Mouse (Mus musculus): ENCODE results near the gene Tmf1. TPM values are rescaled to one million over a fixed set of nuclear protein-coding genes. Genes with fewer than 3 reads are reported as not detected.

The Tmf1 gene
- polyA plus RNA-seq, 1 experiment from 2014 or later = 35.2 TPM

DNA sequence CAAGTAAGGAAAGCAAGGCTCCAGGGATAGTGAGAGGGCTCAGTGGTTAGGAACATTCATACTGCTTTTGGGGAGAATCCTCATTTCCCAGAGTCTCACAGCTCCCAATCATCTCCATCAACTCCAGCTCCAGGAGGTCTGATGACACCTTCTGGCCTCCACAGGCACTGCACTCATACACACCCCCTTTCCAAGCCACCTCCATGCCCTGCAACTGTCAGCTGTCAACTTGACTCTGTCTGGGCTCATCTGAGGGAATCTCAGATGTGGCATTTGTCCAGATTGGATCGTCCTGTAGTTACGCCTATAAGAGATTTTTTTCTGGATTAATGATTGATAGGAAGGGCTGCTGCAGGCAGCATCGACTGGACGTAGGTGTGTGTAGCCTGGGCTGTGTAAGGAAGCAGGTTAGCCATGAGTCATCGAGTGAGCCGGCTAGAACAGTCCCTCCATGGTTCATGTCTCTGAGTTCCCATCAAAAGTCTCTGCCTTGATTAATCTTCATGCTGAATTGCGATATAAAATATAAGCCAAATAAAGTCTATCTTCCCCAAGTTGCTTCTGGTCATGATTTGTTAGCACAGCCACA lies 74.6 kb downstream of the Tmf1 start:
- Histone ChIP-seq H3K9ac (ENCODE audit: low read length) (no peak overlapping the region), H3K27me3 (ENCODE audit: control insufficient read depth, insufficient read depth, low read length) (no peaks in the 10 kb centered on the region), H3K4me3 (replicated peaks; ENCODE audit: low read length) (no peak overlapping the region), H3K36me3 (ENCODE audit: control insufficient read depth, insufficient read depth, low read length) (no peaks in the 10 kb centered on the region), H3K4me1 (ENCODE audit: control insufficient read depth, insufficient read depth, low read length) (no peaks in the 10 kb centered on the region), H3K9me3 (replicated peaks; ENCODE audit: control insufficient read depth, low read length) (no peaks in the 10 kb centered on the region), H3K27ac (ENCODE audit: low read length) (no peak overlapping the region), H3K4me2 (ENCODE audit: low read depth, low read length) (no peak overlapping the region)
- ATAC-seq (ENCODE audit: insufficient read depth, low FRiP score) = no peak
- 63% methylated on average over 7 of the region's 7 CpGs for WGBS

Other genes starting within 250 kb of the Tmf1 start
- gene Fam19a4, start 118.7 kb downstream of the Tmf1 start, polyA plus RNA-seq (2015; fragmentation: Nextera tagmentation; extraction: Ambion mirVana) = 0.12 TPM in 1 of 2 replicates, not detected in the other
- gene Eogt, start 29.9 kb downstream of the Tmf1 start, polyA plus RNA-seq (2015; fragmentation: Nextera tagmentation; extraction: Ambion mirVana) = 12.7 and 14.7 TPM in 2 replicates
- gene Uba3, start 26.5 kb upstream of the Tmf1 start, polyA plus RNA-seq (2015; fragmentation: Nextera tagmentation; extraction: Ambion mirVana) = 62.7 and 64.9 TPM in 2 replicates
- 77.0 and 93.1 TPM in 2 replicates for gene Arl6ip5, start 31.6 kb upstream of the Tmf1 start, polyA plus RNA-seq (2015; fragmentation: Nextera tagmentation; extraction: Ambion mirVana)
- 0.10 and 4.4 TPM in 2 replicates for gene Lmod3, start 73.6 kb upstream of the Tmf1 start, polyA plus RNA-seq (2015; fragmentation: Nextera tagmentation; extraction: Ambion mirVana)

All from stomach, embryonic 16.5 days (tissue).